Mouse (Mus musculus) kidney, embryonic 14.5 days (tissue): Measurements from ENCODE around the gene Dnmt3a. TPM values are rescaled to one million over a fixed set of nuclear protein-coding genes. Genes with fewer than 3 reads are reported as not detected.

Experiments used
- ATAC-seq: fragments of 200-750 bp; cut with Nextera tagmentation; 2 replicates; pipeline ENCODE4 v1.8.0; 2017; ENCODE audit warnings: moderate number of reproducible peaks, mild to moderate bottlenecking, moderate TSS enrichment, moderate library complexity; ENCODE audit not compliant: low FRiP score, low TSS enrichment
- H3K27ac ChIP-seq: fragments of 300-500 bp; sonication (generic); 2 replicates; pipeline ENCODE4 v1.5.1; 2014; ENCODE audit warnings: low read depth, mild to moderate bottlenecking, low read length, moderate library complexity, mixed read lengths
- H3K27me3 ChIP-seq: fragments of 300-500 bp; sonication (generic); 2 replicates; pipeline ENCODE4 v1.6.1; 2014; ENCODE audit warnings: mild to moderate bottlenecking, low read length; ENCODE audit not compliant: control insufficient read depth, insufficient read depth
- H3K36me3 ChIP-seq: fragments of 300-500 bp; sonication (generic); 2 replicates; pipeline ENCODE4 v1.6.1; 2014; ENCODE audit warnings: low read length, mixed read lengths; ENCODE audit not compliant: control insufficient read depth, insufficient read depth
- H3K4me1 ChIP-seq: fragments of 300-500 bp; sonication (generic); 2 replicates; pipeline ENCODE4 v1.6.1; 2014; ENCODE audit warnings: low read length, mixed read lengths; ENCODE audit not compliant: control insufficient read depth, insufficient read depth
- H3K4me2 ChIP-seq: fragments of 300-500 bp; sonication (generic); replicated peaks from 2 replicates; pipeline ENCODE4 v1.6.1; 2014; ENCODE audit warnings: low read depth, mild to moderate bottlenecking, low read length
- H3K4me3 ChIP-seq: fragments of 300-500 bp; sonication (generic); 2 replicates; pipeline ENCODE4 v1.5.1; 2014; ENCODE audit warnings: mild to moderate bottlenecking, low read length
- H3K9ac ChIP-seq: fragments of 300-500 bp; sonication (generic); 2 replicates; pipeline ENCODE4 v1.6.1; 2014; ENCODE audit warnings: low read depth, mild to moderate bottlenecking, low read length, moderate library complexity
- H3K9me3 ChIP-seq: fragments of 300-500 bp; sonication (generic); 2 replicates; pipeline ENCODE4 v1.6.1; 2016; ENCODE audit warnings: low read length; ENCODE audit not compliant: control insufficient read depth
- WGBS: fragments of 180-500 bp; shearing (Covaris S2); extraction: QIAGEN DNeasy Blood & Tissue Kit; methylation state at CpG from one replicate; pipeline ENCODE4 v1.1.7; 2014; 5-methylcytosine and 5-hydroxymethylcytosine counted together
- polyA plus RNA-seq: library from polyadenylated mRNA; unstranded; fragments of >200 nt; fragmentation: Nextera tagmentation; extraction: Ambion mirVana; gene quantifications from 2 replicates; pipeline ENCODE4 v1.2.1, GENCODE M21; 2014

Dnmt3a gene
- polyA plus RNA-seq, 1 experiment from 2014 or later, result 87.9 TPM

DNA sequence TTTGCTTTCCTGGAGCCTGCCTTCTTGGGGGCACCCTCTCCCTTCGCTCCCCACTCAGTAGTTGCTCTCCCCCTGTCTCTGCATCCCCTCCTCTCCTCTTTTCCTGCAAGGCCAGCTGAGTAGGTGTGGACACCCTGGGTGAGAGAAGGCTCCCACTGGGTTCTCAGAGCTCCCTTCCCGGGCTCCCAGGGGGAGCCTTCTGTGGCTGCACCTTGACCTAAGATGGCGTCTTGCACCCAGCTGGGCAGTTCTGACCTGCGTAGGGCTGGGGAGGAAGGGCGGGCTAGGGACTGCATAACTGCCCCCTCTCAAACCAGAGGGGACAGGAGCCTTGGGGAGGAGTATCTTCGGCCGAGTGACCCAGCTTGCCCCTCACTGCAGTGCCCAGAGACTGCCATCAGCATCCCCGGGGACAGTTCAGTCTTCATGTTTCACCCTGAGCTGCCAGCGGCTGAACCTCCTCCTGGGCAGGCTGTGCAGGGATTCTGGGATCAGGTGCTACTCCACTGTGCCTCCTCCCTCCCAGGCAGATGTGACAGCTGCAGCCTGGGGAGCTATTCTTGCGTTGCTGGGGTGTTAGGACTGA is 2.7 kb downstream of the Dnmt3a start:
- Histone ChIP-seq H3K4me1 (peaks cover 49% of the 10 kb centered on the region), H3K27me3 (no peaks in the 10 kb centered on the region)
- peak; percentile 29 for ATAC-seq

DNA sequence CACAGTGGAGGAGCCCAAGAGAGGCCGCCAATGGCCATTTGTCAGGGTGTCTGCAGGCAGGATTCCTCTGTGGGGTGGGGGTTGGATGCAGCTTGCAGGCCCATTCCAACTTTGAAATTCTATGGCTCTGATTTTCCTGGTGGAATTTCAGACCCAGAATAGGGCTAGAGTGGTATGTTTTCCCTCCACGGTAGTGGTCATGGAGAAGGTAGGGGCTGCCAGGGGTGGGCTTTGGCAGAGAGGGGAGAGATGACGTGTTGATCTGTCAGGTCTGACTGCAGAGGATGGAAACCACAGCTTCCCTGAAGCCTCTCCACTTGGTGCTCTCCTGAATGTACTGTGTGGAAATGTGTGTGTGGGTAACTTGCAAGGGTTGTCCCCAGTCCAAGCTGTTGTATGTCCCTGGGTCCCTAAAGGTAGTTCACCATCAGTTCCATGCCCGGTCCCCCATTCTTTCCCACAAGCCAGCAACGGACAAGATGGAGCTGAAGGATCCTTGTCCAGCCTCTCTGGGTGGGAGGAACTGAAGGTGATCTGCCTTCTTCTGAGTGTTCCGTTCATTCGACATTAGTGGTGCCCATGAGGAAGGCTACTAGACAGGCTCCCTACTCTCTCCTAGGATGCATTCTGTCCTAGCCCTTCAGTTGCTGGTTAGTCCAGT is 3.8 kb downstream of the Dnmt3a start:
- ATAC-seq, result no peak
- H3K27me3 ChIP-seq, result no peaks in the 10 kb centered on the region
- 0 out of 2 replicates have a peak overlapping the region, but pooled peaks have one; percentile 51 for H3K27ac ChIP-seq
- H3K9ac ChIP-seq, result no peak overlapping the region
- no peak overlapping the region for H3K4me3 ChIP-seq
- WGBS, result 60% methylated on average over 7 of the region's 7 CpGs
- H3K4me1 ChIP-seq, result peaks cover 49% of the 10 kb centered on the region
- H3K4me2 ChIP-seq, result peak overlapping the region; percentile 9; the same call in 1 of the 2 replicates
- H3K36me3 ChIP-seq, result no peaks in the 10 kb centered on the region; the same call in 1 of the 2 replicates
- H3K9me3 ChIP-seq, result no peaks in the 10 kb centered on the region

More for the DNA sequence above, 2.7 kb downstream of the Dnmt3a start:
- no peaks in the 10 kb centered on the region for H3K9me3 ChIP-seq
- H3K36me3 ChIP-seq, result no peaks in the 10 kb centered on the region; the same call in 1 of the 2 replicates
- 4% methylated on average over 10 of the region's 10 CpGs for WGBS
- peak overlapping the region; percentile 79 for H3K4me3 ChIP-seq
- peak overlapping the region; percentile 95 for H3K27ac ChIP-seq
- H3K4me2 ChIP-seq, result peak overlapping the region; percentile 78
- peak overlapping the region; percentile 98 for H3K9ac ChIP-seq

DNA sequence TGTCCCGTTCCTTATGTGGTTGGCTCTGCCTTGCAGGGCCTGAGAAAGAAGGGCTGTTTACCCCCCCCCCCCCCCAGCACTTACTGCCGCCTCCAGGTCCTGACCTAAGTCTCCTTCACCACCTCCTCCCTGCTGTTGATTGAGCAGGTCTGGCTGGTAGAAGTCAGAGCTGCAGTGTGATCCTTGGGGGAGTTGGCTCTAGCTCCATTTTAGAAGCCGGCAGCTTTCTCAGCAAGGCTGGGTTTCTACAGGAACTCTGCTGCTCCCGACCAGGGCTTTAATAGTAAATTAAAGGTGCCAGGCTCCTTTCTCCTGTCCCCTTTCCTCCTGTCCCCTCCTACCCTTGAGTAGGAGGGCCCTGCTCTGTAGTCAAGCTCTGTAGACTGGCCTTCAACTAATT is 4.6 kb downstream of the Dnmt3a start:
- H3K4me1 ChIP-seq, result peaks cover 51% of the 10 kb centered on the region
- H3K9me3 ChIP-seq, result no peaks in the 10 kb centered on the region
- peak overlapping the region; percentile 9; the same call in 1 of the 2 replicates for H3K4me2 ChIP-seq
- no peak overlapping the region; the same call in 1 of the 2 replicates for H3K9ac ChIP-seq
- H3K27ac ChIP-seq, result peak overlapping the region; percentile 62; the same call in 1 of the 2 replicates
- H3K4me3 ChIP-seq, result no peak overlapping the region
- no peak for ATAC-seq
- no peaks in the 10 kb centered on the region for H3K27me3 ChIP-seq
- no peaks in the 10 kb centered on the region; the same call in 1 of the 2 replicates for H3K36me3 ChIP-seq
- WGBS, result 21% methylated on average over 4 of the region's 4 CpGs

DNA sequence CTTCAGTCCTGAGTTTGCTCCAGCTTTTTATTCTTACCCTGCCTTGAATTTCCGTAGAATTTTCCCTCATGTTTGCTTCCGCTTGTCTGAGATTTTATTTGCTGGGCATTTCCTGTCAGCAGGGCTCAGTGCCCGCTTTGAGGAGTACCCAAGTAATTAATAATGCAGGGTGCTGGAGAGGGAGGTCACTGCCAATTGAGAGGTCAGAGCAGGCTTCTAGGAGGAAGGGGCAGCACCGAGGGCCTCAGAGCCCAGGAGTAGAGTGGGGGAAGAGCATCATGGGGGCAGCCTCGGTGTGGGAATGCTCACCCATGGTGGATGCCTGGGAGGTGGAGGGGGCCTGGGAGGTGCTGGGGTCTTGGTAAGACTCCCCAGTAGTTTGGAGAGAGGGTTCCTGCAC is 5.8 kb downstream of the Dnmt3a start:
- H3K4me1 ChIP-seq, result peaks cover 44% of the 10 kb centered on the region
- no peaks in the 10 kb centered on the region; the same call in 1 of the 2 replicates for H3K36me3 ChIP-seq
- no peak for ATAC-seq
- 19% methylated on average over 5 of the region's 5 CpGs for WGBS
- no peaks in the 10 kb centered on the region for H3K27me3 ChIP-seq
- peak overlapping the region; percentile 5; the same call in 1 of the 2 replicates for H3K4me2 ChIP-seq
- peak overlapping the region; percentile 62; the same call in 1 of the 2 replicates for H3K27ac ChIP-seq
- 0 out of 2 replicates have a peak overlapping the region, but pooled peaks have one; percentile 18 for H3K9ac ChIP-seq
- H3K9me3 ChIP-seq, result no peaks in the 10 kb centered on the region
- H3K4me3 ChIP-seq, result peak overlapping the region; percentile 4; the same call in 1 of the 2 replicates

DNA sequence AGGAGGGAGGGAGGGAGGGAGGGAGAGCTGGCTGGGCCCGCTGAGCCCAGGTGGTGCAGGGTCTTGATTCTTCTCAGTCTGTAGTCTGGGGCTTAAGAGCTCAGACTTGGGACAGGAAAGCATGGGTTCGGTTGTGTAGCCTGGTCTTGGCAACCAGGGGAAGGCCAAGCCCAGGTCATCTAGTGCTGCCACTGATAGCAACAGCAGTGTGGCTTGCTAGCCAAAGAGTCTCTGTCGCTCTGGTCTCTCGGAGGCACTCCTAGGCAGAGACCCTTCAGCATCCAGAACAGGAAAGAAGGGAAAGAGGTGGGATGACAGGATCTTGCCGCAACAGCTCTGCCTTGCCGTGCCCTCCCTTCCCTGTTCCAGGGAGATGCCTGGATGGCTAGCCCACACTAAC is 6.4 kb downstream of the Dnmt3a start:
- no peak for ATAC-seq
- H3K27me3 ChIP-seq, result no peaks in the 10 kb centered on the region
- H3K9ac ChIP-seq, result no peak overlapping the region
- H3K27ac ChIP-seq, result no peak overlapping the region
- no peak overlapping the region for H3K4me2 ChIP-seq
- H3K9me3 ChIP-seq, result no peaks in the 10 kb centered on the region
- 55% methylated on average over 6 of the region's 6 CpGs for WGBS
- no peak overlapping the region for H3K4me3 ChIP-seq
- no peaks in the 10 kb centered on the region; the same call in 1 of the 2 replicates for H3K36me3 ChIP-seq
- H3K4me1 ChIP-seq, result peaks cover 44% of the 10 kb centered on the region

DNA sequence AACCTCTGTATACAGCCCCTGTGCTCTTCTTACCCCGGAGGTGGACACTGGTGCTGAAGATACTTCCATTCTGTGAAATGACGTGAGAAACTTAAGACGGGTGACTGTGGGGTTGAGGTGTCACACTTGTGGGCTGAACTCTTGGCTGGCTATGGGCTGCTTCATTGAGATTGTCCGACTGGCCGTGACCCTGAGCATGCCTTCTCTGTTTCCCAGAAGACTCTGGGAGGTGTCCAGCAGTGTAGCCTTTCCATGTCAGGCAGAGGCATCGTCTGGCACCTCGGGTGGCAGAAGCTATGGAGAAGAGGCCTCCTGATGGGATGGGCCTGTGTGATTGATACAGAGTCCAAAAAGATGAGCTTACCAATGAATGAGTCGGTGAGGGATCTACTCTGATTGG is 7.3 kb downstream of the Dnmt3a start:
- H3K9me3 ChIP-seq, result no peaks in the 10 kb centered on the region
- no peaks in the 10 kb centered on the region; the same call in 1 of the 2 replicates for H3K36me3 ChIP-seq
- no peak overlapping the region for H3K4me3 ChIP-seq
- no peak for ATAC-seq
- H3K9ac ChIP-seq, result no peak overlapping the region
- no peak overlapping the region for H3K4me2 ChIP-seq
- no peak overlapping the region for H3K27ac ChIP-seq
- 79% methylated on average over 8 of the region's 8 CpGs for WGBS
- H3K27me3 ChIP-seq, result no peaks in the 10 kb centered on the region
- H3K4me1 ChIP-seq, result peaks cover 44% of the 10 kb centered on the region

DNA sequence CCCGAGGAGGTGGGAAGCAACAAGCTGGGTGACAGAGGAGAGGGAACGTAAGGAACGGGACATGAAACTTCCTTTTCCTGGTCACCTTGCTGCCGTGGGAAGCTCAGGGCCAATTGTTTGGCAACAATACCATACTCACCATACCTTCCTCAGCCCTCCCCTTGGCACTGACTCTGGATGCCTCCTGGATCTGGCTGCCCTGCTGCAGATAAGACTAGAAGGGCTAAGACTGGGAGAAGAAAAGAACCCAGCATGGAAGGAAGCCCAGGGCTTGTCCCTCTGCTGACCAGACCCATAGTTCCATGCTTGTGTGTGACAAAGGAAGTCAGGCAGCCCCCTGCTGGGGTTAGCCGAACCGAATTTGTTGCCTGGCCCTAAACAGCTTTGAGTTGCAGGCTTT is 9.6 kb downstream of the Dnmt3a start:
- Histone ChIP-seq H3K4me2 (no peak overlapping the region), H3K27ac (no peak overlapping the region), H3K9ac (0 out of 2 replicates have a peak overlapping the region, but pooled peaks have one; percentile 23), H3K9me3 (no peaks in the 10 kb centered on the region), H3K36me3 (no peaks in the 10 kb centered on the region; the same call in 1 of the 2 replicates), H3K4me1 (peaks cover 32% of the 10 kb centered on the region), H3K27me3 (no peaks in the 10 kb centered on the region), H3K4me3 (no peak overlapping the region)
- ATAC-seq, result no peak
- 41% methylated on average over 6 of the region's 6 CpGs for WGBS

DNA sequence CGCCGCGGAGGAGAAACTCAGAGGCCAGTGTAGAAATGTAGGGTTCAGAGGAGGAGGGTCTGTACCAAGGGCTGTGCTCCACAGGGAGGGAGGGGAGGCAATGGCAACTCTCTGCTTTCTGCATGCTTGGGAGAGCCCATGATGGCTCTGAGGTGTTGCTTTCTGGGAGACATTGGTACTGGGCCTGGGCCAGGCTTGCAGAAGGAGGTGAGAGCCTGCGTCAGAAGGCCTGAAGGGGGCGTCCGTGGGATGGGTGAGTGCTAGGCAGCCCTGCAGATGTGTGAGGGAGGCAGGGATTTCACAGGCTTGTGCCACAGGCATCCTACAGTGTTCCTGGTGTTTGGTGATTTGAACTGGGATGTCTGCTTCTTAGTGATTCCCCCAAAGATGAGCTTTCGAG is 11.2 kb downstream of the Dnmt3a start:
- H3K9me3 ChIP-seq, result no peaks in the 10 kb centered on the region
- peaks cover 17% of the 10 kb centered on the region for H3K4me1 ChIP-seq
- no peak overlapping the region for H3K4me3 ChIP-seq
- 69% methylated on average over 7 of the region's 7 CpGs for WGBS
- no peak overlapping the region for H3K27ac ChIP-seq
- 0 out of 2 replicates have a peak, but pooled peaks have one; percentile 17 for ATAC-seq
- H3K36me3 ChIP-seq, result no peaks in the 10 kb centered on the region; the same call in 1 of the 2 replicates
- H3K27me3 ChIP-seq, result no peaks in the 10 kb centered on the region
- no peak overlapping the region for H3K9ac ChIP-seq
- no peak overlapping the region for H3K4me2 ChIP-seq

DNA sequence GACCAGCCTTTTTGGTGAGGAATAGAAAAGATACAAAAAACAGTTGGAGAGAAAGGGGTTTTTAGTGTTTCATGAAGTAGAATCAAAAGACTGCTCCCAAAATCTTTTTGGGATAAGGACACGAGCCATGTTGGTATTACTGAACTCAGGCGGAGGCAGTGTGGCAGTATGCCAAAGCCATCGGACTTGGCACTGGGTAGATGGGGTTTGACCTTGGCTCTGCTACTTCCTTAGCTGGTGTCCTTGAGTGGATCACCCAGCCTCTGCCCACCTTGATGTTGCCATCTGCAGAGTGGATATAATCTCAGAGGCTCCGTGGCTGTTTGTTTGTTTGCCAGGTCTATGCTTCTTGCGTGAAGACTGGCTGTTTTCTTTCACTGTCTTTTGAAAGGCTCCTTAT is 11.8 kb downstream of the Dnmt3a start:
- Histone ChIP-seq H3K4me1 (peaks cover 12% of the 10 kb centered on the region), H3K4me3 (no peak overlapping the region), H3K4me2 (no peak overlapping the region), H3K9me3 (no peaks in the 10 kb centered on the region), H3K36me3 (no peaks in the 10 kb centered on the region; the same call in 1 of the 2 replicates), H3K27ac (no peak overlapping the region), H3K9ac (no peak overlapping the region), H3K27me3 (no peaks in the 10 kb centered on the region)
- WGBS, result 92% methylated on average over 5 of the region's 5 CpGs
- no peak for ATAC-seq
